Mouse (Mus musculus) liver, adult 10 weeks (tissue): ENCODE measurements around the gene Ppp1r36. TPM values are rescaled to one million over a fixed set of nuclear protein-coding genes. Genes with fewer than 3 reads are reported as not detected.

Experiments
- polyA plus RNA-seq: library from polyadenylated mRNA; stranded (reverse); fragments of 350-450 nt; fragmentation: Illumina TruSeq; extraction: RNeasy Lipid Tissue Mini Kit (QIAGEN cat#74804); gene quantifications from one replicate; pipeline ENCODE4 v1.2.3, GENCODE M21; 2014; ENCODE audit warnings: low read depth, low replicate concordance

The Ppp1r36 gene
- polyA plus RNA-seq = not detected

GRCm38 (mm10) chr12:76417433-76417854 lies at the start of gene Ppp1r36:
TSS of gene Ppp1r36 (plus strand) at chr12:76417538.

GRCm38 (mm10) chr12:76369206-76369977 lies 47.9 kb upstream of the Ppp1r36 start, which contains the start of gene Zbtb25:
TSS of gene Zbtb25 (minus strand) at chr12:76369602.

GRCm38 (mm10) chr12:76369978-76370830 lies 47.1 kb upstream of the Ppp1r36 start, which contains the start of gene Zbtb1:
TSS of gene Zbtb1 (plus strand) at chr12:76370266.

GRCm38 (mm10) chr12:76403886-76404537 lies 13.3 kb upstream of the Ppp1r36 start, which contains the start of gene Hspa2:
TSS of gene Hspa2 (plus strand) at chr12:76404176.

Other genes with a start within 250 kb of the Ppp1r36 start
- not detected for gene Esr2, start 240.3 kb upstream of the Ppp1r36 start, polyA plus RNA-seq
- gene Tex21, start 170.8 kb upstream of the Ppp1r36 start, polyA plus RNA-seq = not detected
- 76.8 TPM for gene Mthfd1, start 162.2 kb upstream of the Ppp1r36 start, polyA plus RNA-seq
- gene Akap5, start 92.6 kb upstream of the Ppp1r36 start, polyA plus RNA-seq = 0.56 TPM
- 6.9 TPM for gene Zbtb25, start 47.9 kb upstream of the Ppp1r36 start, polyA plus RNA-seq
- 3.5 TPM for gene Zbtb1, start 47.3 kb upstream of the Ppp1r36 start, polyA plus RNA-seq
- 0.48 TPM for gene Hspa2, start 13.4 kb upstream of the Ppp1r36 start, polyA plus RNA-seq
- gene Plekhg3, start 113.4 kb downstream of the Ppp1r36 start, polyA plus RNA-seq = 4.8 TPM